Mouse (Mus musculus) ES-Bruce4 (cell line): ENCODE results near the gene Gstp3.

ENCODE experiments used
- CTCF ChIP-seq: IDR thresholded peaks from one replicate; pipeline ENCODE4 v1.8.1; 2011; ENCODE audit warnings: low read depth, low read length
- EP300 ChIP-seq: IDR thresholded peaks from 2 replicates; pipeline ENCODE4 v1.6.1; 2011; ENCODE audit warnings: low read depth, low read length; ENCODE audit not compliant: insufficient read depth
- POLR2A ChIP-seq: IDR thresholded peaks from one replicate; pipeline ENCODE4 v1.8.1; 2011; ENCODE audit warnings: low read length; ENCODE audit not compliant: insufficient read depth

- TF ChIP-seq POLR2A (no peak), EP300 (no peak), CTCF (no peak)
Measured at GRCm38 (mm10) chr19:4106654-4107053, 47.3 kb upstream of the Gstp3 start.
